11 mouse cellular contexts compared by ENCODE assay signal in genomic region chr12:79762087-79762486, GRCm38 (mm10).
A peak's percentile ranks its signal among the peaks of the same experiment; 100 is the strongest.
DNase-seq lines count a peak whose midpoint lies in the region; ATAC-seq lines count a peak whose summit lies in the region.
"Had no signal": no experiment of that assay in that cellular context is flagged by ENCODE, and none has a peak within 500 bp of the region (broad histone marks: within the 10 kb centered on the region; RNA-seq: fewer than 3 reads in every experiment).

No protein-coding gene starts in this region.

- H3K36me3 ChIP-seq in heart, embryonic 12.5 days, result no peaks in the 10 kb centered on the region
- H3K36me3 ChIP-seq in midbrain, embryonic 10.5 days, result no peaks in the 10 kb centered on the region
- H3K36me3 ChIP-seq in midbrain, embryonic 16.5 days (ENCODE audit: control insufficient read depth, insufficient read depth, low read length), result no peaks in the 10 kb centered on the region
- no peaks in the 10 kb centered on the region for H3K36me3 ChIP-seq in heart, embryonic 13.5 days
- no peaks in the 10 kb centered on the region for H3K36me3 ChIP-seq in stomach, embryonic 15.5 days
- no peaks in the 10 kb centered on the region for H3K36me3 ChIP-seq in midbrain, embryonic 11.5 days (ENCODE audit: control insufficient read depth, insufficient read depth, low read length)
- H3K36me3 ChIP-seq: limb, embryonic 15.5 days had no signal

- peaks cover 41% of the 10 kb centered on the region for H3K4me1 ChIP-seq in heart, embryonic 12.5 days (replicated peaks)
- H3K4me1 ChIP-seq in midbrain, embryonic 10.5 days, result peaks cover 39% of the 10 kb centered on the region
- no peaks in the 10 kb centered on the region for H3K4me1 ChIP-seq in midbrain, embryonic 16.5 days (ENCODE audit: control insufficient read depth, insufficient read depth, low read length)
- H3K4me1 ChIP-seq in heart, embryonic 13.5 days, result peaks cover 71% of the 10 kb centered on the region
- H3K4me1 ChIP-seq in stomach, embryonic 15.5 days, result peaks cover 22% of the 10 kb centered on the region
- H3K4me1 ChIP-seq in midbrain, embryonic 11.5 days (ENCODE audit: control insufficient read depth, insufficient read depth, low read length), result peaks cover 9% of the 10 kb centered on the region

- H3K9ac ChIP-seq in heart, embryonic 12.5 days, result no peak overlapping the region
- H3K9ac ChIP-seq in midbrain, embryonic 16.5 days (ENCODE audit: low read depth, low read length), result no peak overlapping the region
- H3K9ac ChIP-seq in heart, embryonic 13.5 days, result no peak overlapping the region
- H3K9ac ChIP-seq in stomach, embryonic 15.5 days, result no peak overlapping the region
- no peak overlapping the region for H3K9ac ChIP-seq in midbrain, embryonic 11.5 days (ENCODE audit: low read length)
- H3K9ac ChIP-seq: limb, embryonic 15.5 days had no signal

- intact Hi-C loops in heart, postnatal 36 days (cut with DNase I), result no loop called here

- no peak for ATAC-seq in heart, embryonic 12.5 days (ENCODE audit: insufficient number of reproducible peaks, low FRiP score)
- ATAC-seq in midbrain, embryonic 16.5 days, result no peak
- ATAC-seq in heart, embryonic 13.5 days (ENCODE audit: extremely low read depth, insufficient number of reproducible peaks, low FRiP score, low TSS enrichment), result no peak
- ATAC-seq in stomach, embryonic 15.5 days (ENCODE audit: insufficient read depth, low FRiP score, low read depth), result no peak
- ATAC-seq in midbrain, embryonic 11.5 days (ENCODE audit: low FRiP score), result no peak
- ATAC-seq: hindbrain, postnatal 0 days had no signal

- H3K4me2 ChIP-seq in heart, embryonic 12.5 days, result no peak overlapping the region
- H3K4me2 ChIP-seq in midbrain, embryonic 16.5 days (ENCODE audit: low read length), result no peak overlapping the region
- no peak overlapping the region for H3K4me2 ChIP-seq in heart, embryonic 13.5 days
- H3K4me2 ChIP-seq in stomach, embryonic 15.5 days, result no peak overlapping the region
- no peak overlapping the region for H3K4me2 ChIP-seq in midbrain, embryonic 11.5 days
- H3K4me2 ChIP-seq: limb, embryonic 15.5 days had no signal

- 56% methylated on average over 2 of the region's 2 CpGs for WGBS in heart, embryonic 12.5 days
- WGBS in midbrain, embryonic 10.5 days, result 88% methylated on average over 2 of the region's 2 CpGs
- 77% methylated on average over 2 of the region's 2 CpGs for WGBS in midbrain, embryonic 16.5 days
- WGBS in heart, embryonic 13.5 days, result 45% methylated on average over 2 of the region's 2 CpGs
- 43% methylated on average over 2 of the region's 2 CpGs for WGBS in stomach, embryonic 15.5 days
- WGBS in midbrain, embryonic 11.5 days, result 85% methylated on average over 2 of the region's 2 CpGs

- DNase-seq in heart, postnatal 36 days, result no peak
- DNase-seq in midbrain, embryonic 10.5 days (ENCODE audit: low spot score), result no peak
- DNase-seq in testis, postnatal 14 days (ENCODE audit: low spot score), result no peak
- DNase-seq in midbrain, embryonic 11.5 days (ENCODE audit: low spot score, missing footprints), result no peak
- DNase-seq: cerebellum, postnatal 25 days had no signal

- no peak overlapping the region for H3K4me3 ChIP-seq in heart, embryonic 12.5 days
- no peak overlapping the region for H3K4me3 ChIP-seq in midbrain, embryonic 10.5 days
- no peak overlapping the region for H3K4me3 ChIP-seq in midbrain, embryonic 16.5 days (ENCODE audit: low read depth, low read length)
- H3K4me3 ChIP-seq in heart, embryonic 13.5 days, result no peak overlapping the region
- H3K4me3 ChIP-seq in stomach, embryonic 15.5 days (replicated peaks), result no peak overlapping the region
- no peak overlapping the region for H3K4me3 ChIP-seq in midbrain, embryonic 11.5 days (ENCODE audit: low read depth, low read length)
- H3K4me3 ChIP-seq: limb, embryonic 15.5 days had no signal

- H3K9me3 ChIP-seq in heart, embryonic 12.5 days (replicated peaks), result no peaks in the 10 kb centered on the region
- no peaks in the 10 kb centered on the region for H3K9me3 ChIP-seq in midbrain, embryonic 10.5 days (replicated peaks)
- H3K9me3 ChIP-seq in midbrain, embryonic 16.5 days (replicated peaks; ENCODE audit: control insufficient read depth, low read length, poor library complexity, severe bottlenecking), result no peaks in the 10 kb centered on the region
- H3K9me3 ChIP-seq in heart, embryonic 13.5 days, result no peaks in the 10 kb centered on the region
- H3K9me3 ChIP-seq in stomach, embryonic 15.5 days, result no peaks in the 10 kb centered on the region
- no peaks in the 10 kb centered on the region for H3K9me3 ChIP-seq in midbrain, embryonic 11.5 days (ENCODE audit: control insufficient read depth, low read length)
- H3K9me3 ChIP-seq: limb, embryonic 15.5 days had no signal

- H3K27ac ChIP-seq in heart, embryonic 12.5 days (ENCODE audit: poor library complexity, severe bottlenecking), result peak overlapping the region; percentile 61
- peak overlapping the region; percentile 68; the same call in 1 of the 2 replicates for H3K27ac ChIP-seq in midbrain, embryonic 10.5 days (replicated peaks)
- no peak overlapping the region for H3K27ac ChIP-seq in midbrain, embryonic 16.5 days (ENCODE audit: low read length)
- H3K27ac ChIP-seq in heart, embryonic 13.5 days (replicated peaks), result peak overlapping the region; percentile 78
- H3K27ac ChIP-seq in stomach, embryonic 15.5 days, result peak overlapping the region; percentile 12; the same call in 1 of the 2 replicates
- no peak overlapping the region for H3K27ac ChIP-seq in midbrain, embryonic 11.5 days (ENCODE audit: low read depth, low read length)
- H3K27ac ChIP-seq: hindbrain, postnatal 0 days; limb, embryonic 15.5 days had no signal

- no peaks in the 10 kb centered on the region for H3K27me3 ChIP-seq in heart, embryonic 12.5 days (replicated peaks)
- H3K27me3 ChIP-seq in midbrain, embryonic 10.5 days (ENCODE audit: low read depth, poor library complexity, severe bottlenecking), result no peaks in the 10 kb centered on the region
- H3K27me3 ChIP-seq in midbrain, embryonic 16.5 days (ENCODE audit: control insufficient read depth, insufficient read depth, low read depth, low read length), result no peaks in the 10 kb centered on the region
- H3K27me3 ChIP-seq in heart, embryonic 13.5 days (replicated peaks), result no peaks in the 10 kb centered on the region
- no peaks in the 10 kb centered on the region for H3K27me3 ChIP-seq in stomach, embryonic 15.5 days (replicated peaks)
- H3K27me3 ChIP-seq in midbrain, embryonic 11.5 days (ENCODE audit: control insufficient read depth, insufficient read depth, low read length), result no peaks in the 10 kb centered on the region
- H3K27me3 ChIP-seq: limb, embryonic 15.5 days had no signal

Comparison
In these comparisons a context has a peak if more than half of its experiments do, and no peak if none do; other contexts are left out.
1. H3K27ac ChIP-seq: peak in heart, embryonic 12.5 days (single experiment), midbrain, embryonic 10.5 days (single experiment), heart, embryonic 13.5 days (single experiment) and stomach, embryonic 15.5 days (single experiment); none in midbrain, embryonic 16.5 days (single experiment) and midbrain, embryonic 11.5 days (single experiment).